Mouse (Mus musculus): ENCODE data around the gene Ptprr. TPM values are rescaled to one million over a fixed set of nuclear protein-coding genes. Genes with fewer than 3 reads are reported as not detected.

Gene Ptprr
- polyA plus RNA-seq, 1 experiment from 2014 or later: 0.31 TPM

- Histone ChIP-seq H3K4me3 (no peak overlapping the region), H3K9me3 (replicated peaks) (no peaks in the 10 kb centered on the region), H3K27ac (no peak overlapping the region), H3K36me3 (no peaks in the 10 kb centered on the region), H3K4me1 (replicated peaks) (no peaks in the 10 kb centered on the region), H3K27me3 (no peaks in the 10 kb centered on the region), H3K4me2 (no peak overlapping the region), H3K9ac (no peak overlapping the region)
- ATAC-seq (replicated peaks; ENCODE audit: insufficient number of reproducible peaks, insufficient read depth, low FRiP score, low read depth): no peak
- WGBS: 66% methylated on average over 12 of the region's 12 CpGs
Observed at GRCm38 (mm10) chr10:116162338-116162737, 144.3 kb downstream of the Ptprr start.

DNA sequence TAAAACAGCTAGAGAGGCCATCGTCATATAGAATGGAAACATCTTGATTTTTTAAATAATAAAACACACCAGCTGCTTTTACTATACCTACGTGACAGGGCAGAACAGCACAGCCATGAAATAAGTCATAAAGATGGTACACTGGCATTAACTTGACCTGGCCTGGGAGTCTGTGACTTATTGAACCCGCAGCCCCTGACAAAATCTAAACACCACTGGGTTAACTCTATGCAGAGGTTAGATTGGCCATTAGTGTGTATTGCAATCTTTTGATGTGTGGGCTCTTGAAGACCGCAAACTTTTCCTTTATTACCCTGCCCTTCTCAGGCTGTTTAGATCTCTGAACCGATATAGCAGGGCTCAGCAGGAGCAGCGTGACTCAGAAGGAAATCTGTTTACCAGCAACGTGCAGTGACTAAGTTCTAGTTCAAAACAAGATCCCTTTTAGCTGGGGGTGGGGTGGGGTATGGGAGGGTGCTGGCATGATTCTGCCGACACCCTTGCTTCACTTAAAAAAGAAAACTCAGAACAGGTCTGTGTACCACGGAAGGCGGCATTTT lies 157.4 kb downstream of the Ptprr start:
- H3K27ac ChIP-seq: no peak overlapping the region
- no peak overlapping the region for H3K9ac ChIP-seq
- H3K9me3 ChIP-seq (replicated peaks): no peaks in the 10 kb centered on the region
- 56% methylated on average over 10 of the region's 10 CpGs for WGBS
- H3K27me3 ChIP-seq: no peaks in the 10 kb centered on the region
- H3K4me1 ChIP-seq (replicated peaks): 0 out of 2 replicates have a peak, but pooled peaks cover 3% of the 10 kb centered on the region
- H3K36me3 ChIP-seq: no peaks in the 10 kb centered on the region
- H3K4me2 ChIP-seq: no peak overlapping the region
- ATAC-seq (replicated peaks; ENCODE audit: insufficient number of reproducible peaks, insufficient read depth, low FRiP score, low read depth): no peak
- no peak overlapping the region for H3K4me3 ChIP-seq

DNA sequence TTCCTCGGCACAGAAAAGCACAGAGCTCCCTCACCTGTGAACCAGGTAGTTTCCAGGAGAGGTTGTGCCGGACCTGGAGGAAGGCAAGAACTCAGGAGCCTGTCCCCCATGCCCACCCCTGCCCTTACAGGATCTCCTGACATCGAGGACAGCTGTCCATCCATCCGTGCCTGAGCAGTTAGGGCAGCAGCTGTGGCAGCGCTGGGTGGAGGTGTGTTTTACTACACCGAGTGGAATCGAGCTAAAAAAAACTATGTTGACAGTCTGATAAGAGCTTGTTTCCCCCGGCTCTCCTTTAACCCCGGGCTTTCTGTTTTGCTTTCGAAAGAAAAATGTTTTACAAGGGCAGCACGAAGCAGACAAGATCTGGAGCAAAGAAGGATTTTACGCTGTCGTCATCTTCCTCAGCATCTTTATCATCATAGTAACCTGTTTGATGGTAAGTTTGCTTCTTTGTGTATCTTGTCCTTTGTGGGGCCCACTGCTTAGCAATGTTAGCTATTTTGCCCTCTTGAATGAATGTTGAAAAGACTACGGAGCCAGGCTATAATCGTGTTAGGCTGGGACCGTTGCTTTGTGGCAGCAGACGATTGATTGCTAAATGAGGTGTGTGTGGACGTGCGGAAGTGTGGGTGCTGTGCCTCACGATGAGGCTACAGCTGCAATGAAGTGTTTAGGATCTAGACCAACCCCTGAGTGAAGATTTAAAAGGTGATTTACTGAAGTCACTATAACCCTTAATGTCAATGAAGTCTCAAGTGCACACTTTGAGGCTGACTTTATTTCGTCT lies 159.6 kb downstream of the Ptprr start:
- H3K27me3 ChIP-seq: no peaks in the 10 kb centered on the region
- ATAC-seq (replicated peaks; ENCODE audit: insufficient number of reproducible peaks, insufficient read depth, low FRiP score, low read depth): no peak
- no peak overlapping the region for H3K27ac ChIP-seq
- peak overlapping the region; percentile 44 for H3K4me3 ChIP-seq
- H3K9ac ChIP-seq: no peak overlapping the region; the same call in 1 of the 2 replicates
- peak overlapping the region; percentile 65 for H3K4me2 ChIP-seq
- 11% methylated on average over 21 of the region's 21 CpGs for WGBS
- H3K4me1 ChIP-seq (replicated peaks): 0 out of 2 replicates have a peak, but pooled peaks cover 3% of the 10 kb centered on the region
- H3K9me3 ChIP-seq (replicated peaks): no peaks in the 10 kb centered on the region
- H3K36me3 ChIP-seq: no peaks in the 10 kb centered on the region

DNA sequence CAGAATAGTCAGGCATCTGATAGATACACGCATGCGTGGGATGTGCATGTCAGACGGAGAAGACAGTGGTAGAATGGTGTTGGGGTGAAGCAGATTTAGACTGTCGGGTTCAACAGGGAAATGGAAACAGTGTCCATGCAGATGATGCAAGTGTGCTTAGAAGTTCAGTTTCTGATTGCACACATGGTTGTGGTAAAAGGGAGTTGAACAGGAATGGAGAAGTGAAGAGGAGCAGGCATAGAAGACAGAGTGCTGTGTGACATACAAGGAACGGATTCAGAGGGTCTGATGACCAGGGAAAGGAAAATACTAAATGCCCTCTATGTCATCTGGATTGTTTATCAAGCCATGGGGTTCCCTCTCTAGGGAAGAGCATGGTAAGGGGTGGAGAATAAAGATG lies 163.2 kb downstream of the Ptprr start:
- Histone ChIP-seq H3K4me3 (no peak overlapping the region), H3K9ac (no peak overlapping the region), H3K27me3 (no peaks in the 10 kb centered on the region), H3K4me1 (replicated peaks) (0 out of 2 replicates have a peak, but pooled peaks cover 3% of the 10 kb centered on the region), H3K27ac (no peak overlapping the region), H3K9me3 (replicated peaks) (no peaks in the 10 kb centered on the region), H3K4me2 (no peak overlapping the region), H3K36me3 (no peaks in the 10 kb centered on the region)
- no peak for ATAC-seq (replicated peaks; ENCODE audit: insufficient number of reproducible peaks, insufficient read depth, low FRiP score, low read depth)
- 70% methylated on average over 5 of the region's 5 CpGs for WGBS

DNA sequence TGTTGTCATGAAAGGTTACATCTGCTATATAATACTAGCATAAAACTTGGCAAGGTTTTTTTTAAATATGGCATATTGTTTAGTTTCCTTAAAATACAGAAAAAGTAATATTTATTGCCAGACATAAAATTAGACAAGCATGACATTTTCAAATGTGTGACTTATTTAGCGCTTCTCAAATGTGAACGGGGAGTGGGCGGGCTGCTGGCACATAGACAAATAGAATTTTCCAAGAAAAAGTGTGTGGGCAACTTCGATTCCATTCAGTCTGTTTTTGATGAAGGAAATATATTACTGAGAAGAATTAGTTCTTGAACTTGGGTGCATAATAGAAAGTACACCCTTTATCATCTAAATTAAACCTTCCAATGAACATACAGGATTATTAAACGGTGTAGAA lies 164.2 kb downstream of the Ptprr start:
- Histone ChIP-seq H3K9me3 (replicated peaks) (no peaks in the 10 kb centered on the region), H3K27ac (no peak overlapping the region), H3K4me3 (no peak overlapping the region), H3K4me1 (replicated peaks) (0 out of 2 replicates have a peak, but pooled peaks cover 3% of the 10 kb centered on the region), H3K27me3 (no peaks in the 10 kb centered on the region), H3K4me2 (no peak overlapping the region), H3K36me3 (no peaks in the 10 kb centered on the region), H3K9ac (no peak overlapping the region)
- 84% methylated on average over 5 of the region's 5 CpGs for WGBS
- no peak for ATAC-seq (replicated peaks; ENCODE audit: insufficient number of reproducible peaks, insufficient read depth, low FRiP score, low read depth)

DNA sequence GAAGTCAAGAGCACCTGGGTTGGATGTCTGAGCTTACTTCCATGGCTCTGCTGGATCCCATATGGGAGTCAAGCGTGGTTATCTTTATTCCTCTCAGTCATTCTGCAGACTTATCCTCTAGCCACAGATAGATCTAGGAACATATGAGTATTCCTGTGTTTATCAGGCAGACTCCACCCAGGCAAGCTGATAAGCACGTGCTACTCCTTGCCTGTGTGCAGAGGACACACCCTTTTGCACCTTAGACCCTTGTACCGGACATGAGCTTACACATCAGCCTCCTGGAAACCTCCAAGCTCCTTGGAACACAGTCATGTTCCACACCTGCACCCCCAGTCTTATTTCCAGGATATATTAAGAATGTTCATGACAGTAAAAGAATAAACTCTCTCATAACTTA lies 165.2 kb downstream of the Ptprr start:
- WGBS: 45% methylated on average over 3 of the region's 3 CpGs
- no peak overlapping the region for H3K9ac ChIP-seq
- H3K9me3 ChIP-seq (replicated peaks): no peaks in the 10 kb centered on the region
- no peaks in the 10 kb centered on the region for H3K36me3 ChIP-seq
- no peaks in the 10 kb centered on the region for H3K27me3 ChIP-seq
- H3K4me3 ChIP-seq: no peak overlapping the region
- no peaks in the 10 kb centered on the region for H3K4me1 ChIP-seq (replicated peaks)
- H3K4me2 ChIP-seq: no peak overlapping the region
- ATAC-seq (replicated peaks; ENCODE audit: insufficient number of reproducible peaks, insufficient read depth, low FRiP score, low read depth): no peak
- no peak overlapping the region for H3K27ac ChIP-seq

GRCm38 (mm10) chr10:116191724-116192123 lies 173.7 kb downstream of the Ptprr start:
- Histone ChIP-seq H3K9ac (no peak overlapping the region), H3K27ac (no peak overlapping the region), H3K4me1 (replicated peaks) (peaks cover 7% of the 10 kb centered on the region), H3K4me3 (no peak overlapping the region), H3K4me2 (no peak overlapping the region), H3K36me3 (no peaks in the 10 kb centered on the region), H3K9me3 (replicated peaks) (no peaks in the 10 kb centered on the region), H3K27me3 (no peaks in the 10 kb centered on the region)
- WGBS: 74% methylated on average over 2 of the region's 2 CpGs
- no peak for ATAC-seq (replicated peaks; ENCODE audit: insufficient number of reproducible peaks, insufficient read depth, low FRiP score, low read depth)

GRCm38 (mm10) chr10:116192293-116192692 lies 174.3 kb downstream of the Ptprr start:
- ATAC-seq (replicated peaks; ENCODE audit: insufficient number of reproducible peaks, insufficient read depth, low FRiP score, low read depth): no peak
- H3K4me1 ChIP-seq (replicated peaks): peaks cover 12% of the 10 kb centered on the region
- H3K4me2 ChIP-seq: no peak overlapping the region
- 77% methylated on average over 8 of the region's 8 CpGs for whole genome bisulfite sequencing
- H3K36me3 ChIP-seq: no peaks in the 10 kb centered on the region
- no peaks in the 10 kb centered on the region for H3K27me3 ChIP-seq
- H3K9ac ChIP-seq: no peak overlapping the region
- H3K4me3 ChIP-seq: no peak overlapping the region
- H3K9me3 ChIP-seq (replicated peaks): no peaks in the 10 kb centered on the region
- no peak overlapping the region for H3K27ac ChIP-seq

- Histone ChIP-seq H3K9ac (no peak overlapping the region), H3K36me3 (no peaks in the 10 kb centered on the region), H3K9me3 (replicated peaks) (no peaks in the 10 kb centered on the region), H3K27ac (no peak overlapping the region), H3K4me1 (replicated peaks) (peaks cover 12% of the 10 kb centered on the region), H3K4me3 (no peak overlapping the region), H3K4me2 (no peak overlapping the region), H3K27me3 (no peaks in the 10 kb centered on the region)
- no peak for ATAC-seq (replicated peaks; ENCODE audit: insufficient number of reproducible peaks, insufficient read depth, low FRiP score, low read depth)
- WGBS: 61% methylated on average over 8 of the region's 8 CpGs
Observed at GRCm38 (mm10) chr10:116194409-116194808, 176.4 kb downstream of the Ptprr start.

DNA sequence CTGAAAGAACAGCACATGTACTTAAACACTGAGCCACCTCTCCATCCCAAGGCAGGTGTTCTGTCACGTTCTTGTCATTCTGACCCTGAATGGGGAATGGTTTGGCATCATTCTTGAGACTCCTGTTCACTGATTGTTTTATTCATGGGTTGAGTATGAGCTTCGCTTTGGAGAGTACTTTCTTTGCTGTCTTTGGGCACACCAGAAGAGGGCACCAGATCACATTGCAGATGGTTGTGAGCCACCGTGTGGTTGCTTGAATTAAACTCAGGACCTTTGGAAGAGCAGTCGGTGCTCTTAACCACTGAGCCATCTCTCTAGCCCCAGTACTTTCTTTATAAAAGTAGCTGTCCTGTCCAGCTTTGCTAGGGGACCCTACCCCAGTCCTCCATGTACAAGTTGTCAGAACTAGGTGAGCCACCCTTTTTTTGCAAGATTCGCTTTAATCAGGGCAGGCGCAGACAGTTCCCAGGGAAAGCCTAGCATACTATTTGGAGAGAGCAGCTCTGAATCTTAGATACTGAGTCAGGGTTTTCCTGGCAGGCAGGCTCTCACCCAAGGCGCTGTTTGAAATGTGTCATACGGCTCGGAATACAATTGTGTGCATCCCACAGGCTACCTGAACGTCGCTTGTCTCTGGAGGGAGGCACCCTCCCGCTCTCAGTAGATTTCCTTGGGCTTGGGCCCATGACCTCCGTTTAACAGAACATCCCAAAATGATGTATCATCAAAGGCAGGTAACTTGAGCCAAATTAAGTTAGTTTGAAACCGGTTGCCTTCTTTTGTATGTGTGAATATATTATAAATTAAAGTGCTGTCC lies 178.8 kb downstream of the Ptprr start:
- H3K27ac ChIP-seq: no peak overlapping the region
- H3K36me3 ChIP-seq: no peaks in the 10 kb centered on the region
- no peaks in the 10 kb centered on the region for H3K27me3 ChIP-seq
- no peak overlapping the region for H3K4me3 ChIP-seq
- no peak overlapping the region for H3K9ac ChIP-seq
- H3K4me1 ChIP-seq (replicated peaks): peaks cover 12% of the 10 kb centered on the region
- H3K9me3 ChIP-seq (replicated peaks): no peaks in the 10 kb centered on the region
- H3K4me2 ChIP-seq: peak overlapping the region; percentile 47
- WGBS: 20% methylated on average over 14 of the region's 14 CpGs
- 0 out of 2 replicates have a peak, but pooled peaks have one; percentile 16 for ATAC-seq (replicated peaks; ENCODE audit: insufficient number of reproducible peaks, insufficient read depth, low FRiP score, low read depth)

DNA sequence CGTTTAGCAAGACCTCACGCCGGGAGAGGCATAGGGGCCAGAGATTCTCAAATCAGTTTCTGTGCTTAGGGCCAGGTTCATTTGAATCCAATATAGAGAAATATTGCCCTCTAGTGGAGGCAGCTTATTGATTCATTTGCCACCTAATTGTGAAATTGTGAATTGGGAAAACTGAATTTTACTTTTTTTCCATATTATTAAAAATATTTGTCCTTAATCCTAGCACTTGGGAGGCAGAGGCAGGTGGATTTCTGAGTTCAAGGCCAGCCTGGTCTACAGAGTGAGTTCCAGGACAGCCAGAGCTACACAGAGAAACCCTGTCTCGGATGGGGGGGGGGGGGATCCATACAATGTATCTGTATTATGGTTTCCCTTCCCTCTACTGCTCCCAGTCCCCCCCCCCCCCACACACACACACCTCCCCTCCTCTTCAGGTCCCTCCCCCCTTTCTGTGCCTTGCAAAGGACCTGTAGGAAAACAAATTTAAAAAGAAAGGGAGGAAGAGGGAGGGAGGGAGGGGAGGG lies 179.5 kb downstream of the Ptprr start:
- H3K27ac ChIP-seq: no peak overlapping the region
- 0 out of 2 replicates have a peak, but pooled peaks have one; percentile 39 for ATAC-seq (replicated peaks; ENCODE audit: insufficient number of reproducible peaks, insufficient read depth, low FRiP score, low read depth)
- 17% methylated on average over 4 of the region's 4 CpGs for WGBS
- no peak overlapping the region for H3K4me3 ChIP-seq
- no peaks in the 10 kb centered on the region for H3K36me3 ChIP-seq
- H3K9me3 ChIP-seq (replicated peaks): no peaks in the 10 kb centered on the region
- no peak overlapping the region for H3K9ac ChIP-seq
- peaks cover 12% of the 10 kb centered on the region for H3K4me1 ChIP-seq (replicated peaks)
- no peaks in the 10 kb centered on the region for H3K27me3 ChIP-seq
- peak overlapping the region; percentile 47 for H3K4me2 ChIP-seq

Measured in heart, embryonic 15.5 days (tissue).